Mouse (Mus musculus): ENCODE measurements around the gene Ass1. TPM values are rescaled to one million over a fixed set of nuclear protein-coding genes. Genes with fewer than 3 reads are reported as not detected.

The Ass1 gene
- polyA plus RNA-seq, 1 experiment from 2014 or later = 24.1 TPM

DNA sequence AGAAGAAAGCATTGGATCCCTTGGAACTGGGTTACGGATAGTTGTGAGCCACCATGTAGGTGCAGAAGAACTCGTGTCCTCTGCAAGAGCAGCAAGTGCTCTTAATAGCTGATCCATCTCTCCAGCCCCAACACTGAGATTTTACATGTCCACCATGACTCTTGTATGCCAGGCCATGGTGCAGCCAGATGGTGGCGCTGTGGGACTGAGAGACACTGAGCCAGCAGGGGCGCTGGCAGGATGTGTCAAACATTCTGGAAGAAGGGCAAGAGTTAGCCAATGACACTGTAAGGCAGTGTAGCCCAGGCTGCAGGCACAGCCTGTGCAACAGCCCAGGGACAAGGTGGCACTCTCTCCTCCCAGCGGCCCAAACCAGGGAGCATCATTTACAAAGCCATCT lies 14.2 kb downstream of the Ass1 start:
- DNase-seq (ENCODE audit: low spot score) = peak; percentile 71

- no peak for DNase-seq (ENCODE audit: low spot score)
Measured at GRCm38 (mm10) chr2:31489166-31489565, 19.2 kb downstream of the Ass1 start.

GRCm38 (mm10) chr2:31490556-31490955 lies 20.5 kb downstream of the Ass1 start:
- DNase-seq (ENCODE audit: low spot score) = no peak

GRCm38 (mm10) chr2:31492308-31492707 lies 22.3 kb downstream of the Ass1 start:
- no peak for DNase-seq (ENCODE audit: low spot score)

DNA sequence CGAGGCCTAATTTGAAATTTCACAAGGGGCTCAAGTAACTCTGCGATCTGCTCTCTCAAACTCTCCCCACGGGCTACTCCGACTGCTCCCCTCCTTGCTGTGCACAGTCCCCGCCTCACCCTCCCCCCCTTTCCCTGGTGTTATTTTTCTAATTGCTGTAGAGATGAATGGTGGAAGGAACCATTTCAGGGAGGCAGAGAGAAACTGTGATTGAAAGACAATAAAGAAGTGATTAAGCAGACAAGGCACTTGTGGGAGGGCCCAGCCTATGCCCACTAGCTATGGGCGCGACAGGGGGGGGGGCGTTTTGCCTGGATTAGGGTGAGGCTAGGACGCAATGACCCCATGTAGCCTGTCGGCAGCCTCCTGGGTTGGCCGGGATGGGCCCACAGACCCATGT lies 23.2 kb downstream of the Ass1 start:
- DNase-seq (ENCODE audit: low spot score) = no peak

DNA sequence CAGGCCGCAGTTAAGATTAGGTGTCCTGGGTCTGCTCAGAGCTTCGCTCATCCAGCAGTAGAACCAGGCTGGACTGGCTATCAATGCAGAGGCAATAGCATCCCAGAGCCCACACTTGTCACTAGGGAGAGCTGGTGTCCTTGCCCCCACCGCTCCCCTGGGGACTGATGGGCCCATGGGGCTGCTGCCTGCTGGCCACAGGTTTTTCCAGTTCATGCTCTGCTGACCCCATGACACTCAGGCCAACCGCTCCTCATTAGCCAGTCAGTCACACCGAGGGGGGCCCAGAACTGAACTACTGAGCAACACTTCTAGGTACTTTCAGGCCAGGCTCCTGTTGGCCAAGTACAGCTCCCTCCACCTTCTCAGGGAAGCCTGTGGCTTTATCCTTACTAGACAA lies 24.3 kb downstream of the Ass1 start:
- DNase-seq (ENCODE audit: low spot score) = no peak

- no peak for DNase-seq (ENCODE audit: low spot score)
Measured at GRCm38 (mm10) chr2:31495046-31495476, 25.1 kb downstream of the Ass1 start.

DNA sequence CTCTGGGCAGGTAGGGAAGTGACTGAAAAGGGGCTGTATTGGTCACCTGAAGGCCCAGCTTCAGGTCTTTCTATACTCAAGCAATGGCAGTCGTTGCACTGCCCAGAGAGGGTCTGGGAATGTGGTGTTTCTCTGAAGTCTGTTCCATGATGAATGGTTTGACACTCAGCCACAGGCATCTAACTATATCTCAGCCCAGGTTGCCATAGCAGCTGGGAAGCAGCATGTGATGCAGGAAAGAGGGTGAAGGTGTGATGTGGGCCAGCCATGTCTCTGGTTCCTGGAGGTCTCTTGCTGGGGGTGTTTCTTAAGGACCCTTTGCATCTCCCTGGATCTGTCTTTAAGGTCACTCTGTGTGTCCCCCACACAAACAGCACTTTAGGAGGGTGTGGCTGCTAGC lies 26.1 kb downstream of the Ass1 start:
- no peak for DNase-seq (ENCODE audit: low spot score)

DNA sequence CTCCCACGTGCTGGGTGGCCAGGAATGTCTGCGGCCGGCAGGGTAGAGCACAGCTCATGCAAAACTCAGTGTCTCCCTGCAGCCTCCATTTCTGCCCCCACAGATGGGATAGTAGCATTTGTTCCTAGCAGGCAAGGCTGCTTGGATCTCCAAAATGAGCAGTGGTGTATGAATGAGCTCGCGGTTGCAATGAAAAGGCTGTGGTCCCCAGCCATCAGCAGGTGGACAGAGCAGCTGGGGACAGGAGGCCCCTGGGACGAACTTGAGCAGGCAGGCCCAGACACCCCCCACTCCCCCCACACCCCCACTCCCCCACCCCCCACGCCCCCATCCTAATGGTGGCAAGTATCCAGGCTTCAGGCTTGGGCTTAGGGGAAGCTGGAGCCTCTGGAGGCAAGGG lies 27.1 kb downstream of the Ass1 start:
- DNase-seq (ENCODE audit: low spot score) = no peak

DNA sequence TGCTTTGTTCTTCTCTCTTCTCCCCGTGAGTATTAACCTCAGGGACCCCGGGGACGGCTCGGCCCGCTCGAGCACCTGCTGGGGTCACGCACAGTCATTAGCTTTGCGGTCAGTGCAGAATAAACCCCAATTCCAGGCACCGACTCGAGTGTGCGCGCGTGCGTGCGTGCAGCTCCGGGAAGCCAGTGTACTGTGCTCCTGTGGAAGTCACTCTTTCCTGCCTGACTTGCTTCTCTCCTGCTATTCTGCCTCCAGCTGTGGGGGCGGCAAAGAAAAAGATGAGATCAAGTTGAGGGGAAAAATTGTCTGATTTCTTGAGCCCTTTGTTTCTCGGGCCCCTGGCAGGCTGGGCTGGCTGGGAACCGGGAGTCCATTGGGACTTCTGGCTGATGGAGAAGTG lies 27.6 kb downstream of the Ass1 start:
- DNase-seq (ENCODE audit: low spot score) = no peak

- DNase-seq (ENCODE audit: low spot score) = no peak
Measured at GRCm38 (mm10) chr2:31499327-31500291, 29.6 kb downstream of the Ass1 start.

DNA sequence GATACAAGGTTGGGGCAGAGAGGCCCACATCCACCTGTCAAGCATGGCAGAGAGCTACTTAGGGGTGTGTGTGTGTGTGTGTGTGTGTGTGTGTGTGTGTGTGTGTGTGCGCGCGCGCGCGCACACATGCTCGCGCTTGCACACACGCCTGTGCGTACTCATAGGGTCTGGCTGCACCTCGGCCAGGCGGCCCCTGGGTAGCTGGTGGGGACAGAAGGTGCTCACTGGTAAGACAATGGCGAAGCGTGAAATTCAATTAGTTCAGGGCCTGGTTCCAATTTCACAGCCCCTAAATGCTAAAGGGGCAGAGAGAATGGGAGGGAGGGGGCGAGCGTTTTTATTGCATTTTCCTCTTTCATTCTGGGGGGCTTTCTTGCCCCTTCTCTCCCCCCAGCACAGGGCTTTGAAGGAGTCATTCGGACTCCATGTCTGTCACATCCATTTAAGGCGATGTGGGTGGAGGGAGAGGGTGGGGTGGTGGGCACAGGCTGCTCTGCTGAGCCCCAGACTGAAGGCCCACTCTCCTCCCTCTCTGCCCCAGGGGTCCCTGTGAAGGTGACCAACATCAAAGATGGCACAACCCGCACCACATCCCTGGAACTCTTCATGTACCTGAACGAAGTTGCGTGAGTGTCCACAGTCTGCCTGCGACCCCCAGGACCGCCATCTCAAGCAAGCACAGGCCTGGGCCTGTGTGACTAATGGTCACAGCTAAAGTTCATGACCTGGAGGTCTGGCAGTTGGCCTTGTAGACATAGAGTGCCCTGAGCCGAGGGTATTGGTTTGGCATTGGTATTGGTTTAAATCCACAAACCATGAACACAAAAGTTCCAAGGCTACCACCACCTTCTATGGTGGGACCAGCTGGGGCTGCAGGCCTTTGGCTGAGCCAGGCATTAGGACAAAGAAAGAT lies 30.5 kb downstream of the Ass1 start:
- DNase-seq (ENCODE audit: low spot score) = no peak

GRCm38 (mm10) chr2:31501448-31502130 lies 31.6 kb downstream of the Ass1 start:
- DNase-seq (ENCODE audit: low spot score) = no peak

DNA sequence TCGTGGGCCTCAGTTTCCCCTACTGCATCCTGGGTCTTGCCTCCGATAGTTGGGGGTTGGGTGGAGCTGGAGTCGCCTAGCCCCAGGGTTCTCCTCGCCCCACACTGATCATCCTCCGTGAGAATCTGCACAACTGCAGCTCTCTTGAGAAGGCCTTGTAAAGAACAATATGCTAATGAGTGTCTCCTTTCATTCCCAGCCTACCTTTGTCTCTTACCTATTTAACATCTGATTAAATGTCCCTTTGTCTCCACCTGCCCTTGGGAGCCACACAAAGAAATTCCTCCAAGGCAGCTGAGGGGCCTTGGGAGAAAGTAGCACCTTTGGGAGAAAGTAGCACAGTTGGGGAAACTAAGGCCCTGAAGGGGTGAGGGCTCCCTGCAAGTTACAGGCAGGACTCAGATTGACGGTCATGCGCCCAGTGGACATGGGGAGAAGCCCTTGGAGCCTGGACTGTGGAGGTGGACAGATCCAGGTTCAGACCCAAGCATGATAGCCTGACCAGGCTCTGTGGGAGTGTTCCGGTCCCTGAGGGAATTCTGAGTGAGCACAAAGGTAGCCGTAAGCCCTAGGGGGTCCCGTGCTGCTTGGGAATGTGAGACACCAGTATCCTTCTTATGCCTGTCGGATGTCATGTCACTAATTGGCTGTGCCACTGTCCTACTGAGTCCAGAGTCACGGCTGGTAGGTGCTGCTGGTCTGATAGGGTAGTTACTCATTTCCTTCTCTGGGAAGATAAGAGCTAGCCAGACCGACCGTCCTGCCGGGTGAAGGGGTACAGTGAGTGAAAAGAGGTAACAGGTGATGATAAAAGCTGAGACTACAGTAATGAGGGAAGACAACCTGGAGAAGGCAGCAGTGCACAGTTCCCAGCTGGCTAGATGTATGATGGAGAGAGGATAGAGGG lies 32.9 kb downstream of the Ass1 start:
- no peak for DNase-seq (ENCODE audit: low spot score)

DNA sequence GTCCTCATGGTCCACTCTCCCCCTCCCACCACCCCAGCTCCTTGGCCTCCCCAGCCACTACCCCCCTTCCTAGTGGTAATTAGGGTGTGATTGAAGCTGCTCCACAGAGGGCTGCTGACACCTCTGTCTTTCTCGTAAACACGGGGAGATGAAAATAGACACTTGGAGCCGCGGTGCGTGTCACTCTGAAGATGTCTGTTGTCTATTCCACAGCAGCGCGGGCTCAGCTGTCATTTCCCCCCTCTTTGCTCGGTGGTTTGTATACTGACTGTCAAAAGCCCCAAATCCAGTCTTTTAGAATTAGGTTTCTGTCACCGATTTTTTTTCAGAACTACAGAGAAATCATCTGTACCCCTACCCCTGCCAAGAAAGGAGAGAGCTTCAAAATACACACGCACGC lies 35.5 kb downstream of the Ass1 start:
- no peak for DNase-seq (ENCODE audit: low spot score)

DNA sequence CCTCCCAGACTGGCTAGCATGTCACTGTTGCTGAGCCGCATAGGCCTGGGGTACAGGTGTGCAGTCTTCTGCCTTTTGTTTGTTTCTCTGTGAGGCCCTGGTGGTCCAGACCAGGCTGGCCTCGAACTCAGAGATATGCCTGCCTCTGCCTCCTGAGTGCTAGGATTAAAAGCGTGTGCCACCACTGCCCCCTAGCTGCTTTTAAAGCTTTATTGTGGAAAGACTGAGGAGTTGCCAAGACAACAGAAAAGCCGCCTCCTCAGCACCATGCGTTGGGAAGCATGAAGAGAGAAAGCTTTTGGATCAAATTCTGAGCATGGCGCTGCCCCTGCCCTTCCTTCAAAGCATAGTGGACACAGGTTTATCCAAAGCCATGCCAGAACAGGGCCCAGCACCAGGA lies 38.8 kb downstream of the Ass1 start:
- no peak for DNase-seq (ENCODE audit: low spot score)

GRCm38 (mm10) chr2:31511316-31511715 lies 41.3 kb downstream of the Ass1 start:
- no peak for DNase-seq (ENCODE audit: low spot score)

- DNase-seq (ENCODE audit: low spot score) = no peak
Measured at GRCm38 (mm10) chr2:31516557-31516956, 46.5 kb downstream of the Ass1 start.

- DNase-seq (ENCODE audit: low spot score) = no peak
Measured at GRCm38 (mm10) chr2:31521800-31522335, 51.9 kb downstream of the Ass1 start.

- DNase-seq (ENCODE audit: low spot score) = no peak
Measured at GRCm38 (mm10) chr2:31524641-31525040, 54.6 kb downstream of the Ass1 start.
